Mouse (Mus musculus) mouse embryonic stem cell (cell line): Measurements from ENCODE around the gene Slamf6.
"Not testable (repeated sequence)": the region's sequence is repeated elsewhere in the genome, so short reads cannot be mapped to it uniquely, and the experiment has no call there.

Source experiments
- in situ Hi-C, 2 experiments: fragments of 300-500 bp; cut with MboI; formaldehyde crosslinking; loops; 1 replicate in 1 of 2; 3 replicates in 1 of 2; pipeline ENCODE4 v1.14.3; 2019 to 2020; ENCODE audit warnings: low sequenced_read_pairs in 2 of 2, low pct_unique_long_range_greater_than_20kb in 1 of 2, mixed read lengths in 1 of 2; ENCODE audit not compliant: unreplicated experiment in 1 of 2

The Slamf6 gene

DNA sequence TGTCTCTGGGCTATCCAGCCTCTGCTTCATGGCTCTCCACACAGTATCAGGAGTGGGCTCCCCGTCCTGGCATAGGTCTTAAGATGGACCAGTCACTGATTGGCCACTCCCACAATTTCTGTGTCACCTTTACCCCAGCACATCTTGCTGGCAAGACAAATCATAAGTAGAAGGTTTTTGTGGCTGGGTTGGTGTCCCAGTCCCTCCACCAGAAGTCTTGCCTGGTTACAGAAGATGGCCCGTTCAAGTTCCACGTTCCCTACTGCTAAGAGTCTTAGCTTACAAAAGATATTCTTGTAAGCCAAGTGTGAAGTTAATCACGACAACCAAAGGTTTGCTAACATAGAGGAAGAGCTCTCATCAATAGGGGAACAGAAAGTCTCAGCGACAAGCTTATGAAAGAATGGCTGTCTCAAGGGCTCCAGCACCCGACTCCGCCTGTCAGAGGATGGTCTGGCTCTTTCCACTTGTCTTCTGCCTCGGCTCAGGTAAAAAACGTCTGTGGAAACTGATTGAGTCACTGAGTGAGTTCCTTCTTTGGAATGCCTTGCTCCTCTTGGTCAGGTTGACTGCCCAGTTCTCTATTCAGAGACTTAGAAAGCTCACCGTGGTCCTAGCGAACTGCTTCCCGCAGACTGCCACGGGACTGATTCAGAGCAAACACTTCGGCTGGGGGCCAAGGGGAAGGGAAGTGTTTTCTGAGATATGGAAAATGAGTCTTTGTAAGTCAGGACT, at the start of gene Slamf6:
Slamf6 (plus strand) TSS at position 211 of the 735 bp plus-strand sequence.
- in situ Hi-C loops, result no loop called here

GRCm38 (mm10) chr1:171886989-171887388, 30.3 kb upstream of the Slamf6 start:
- in situ Hi-C loops, result no loop called here

GRCm38 (mm10) chr1:171895364-171895763, 22.0 kb upstream of the Slamf6 start, which contains the start of gene Gm10521:
Gene Gm10521 (plus strand): TSS chr1:171895664.
- in situ Hi-C loops, result not testable (repeated sequence)

DNA sequence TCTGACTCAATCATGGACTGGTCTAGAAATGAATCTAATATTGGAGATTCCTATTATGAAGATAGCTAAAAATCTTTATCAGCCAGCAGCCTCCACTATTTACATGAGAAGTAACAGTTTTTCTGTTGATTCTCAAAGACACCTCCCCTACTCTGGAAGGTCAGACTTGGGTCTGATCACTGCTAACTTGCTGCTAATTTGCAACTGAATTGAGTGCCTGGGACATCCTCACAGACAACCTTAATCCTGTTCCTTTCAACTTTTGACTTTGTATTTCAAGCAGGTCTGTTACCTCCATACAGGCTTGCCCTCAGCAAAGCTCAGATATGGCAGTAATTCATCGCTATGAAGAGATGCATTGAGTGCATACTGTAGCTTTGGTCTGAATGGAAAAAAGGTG, 13.3 kb upstream of the Slamf6 start:
- in situ Hi-C loops, result no loop called here

DNA sequence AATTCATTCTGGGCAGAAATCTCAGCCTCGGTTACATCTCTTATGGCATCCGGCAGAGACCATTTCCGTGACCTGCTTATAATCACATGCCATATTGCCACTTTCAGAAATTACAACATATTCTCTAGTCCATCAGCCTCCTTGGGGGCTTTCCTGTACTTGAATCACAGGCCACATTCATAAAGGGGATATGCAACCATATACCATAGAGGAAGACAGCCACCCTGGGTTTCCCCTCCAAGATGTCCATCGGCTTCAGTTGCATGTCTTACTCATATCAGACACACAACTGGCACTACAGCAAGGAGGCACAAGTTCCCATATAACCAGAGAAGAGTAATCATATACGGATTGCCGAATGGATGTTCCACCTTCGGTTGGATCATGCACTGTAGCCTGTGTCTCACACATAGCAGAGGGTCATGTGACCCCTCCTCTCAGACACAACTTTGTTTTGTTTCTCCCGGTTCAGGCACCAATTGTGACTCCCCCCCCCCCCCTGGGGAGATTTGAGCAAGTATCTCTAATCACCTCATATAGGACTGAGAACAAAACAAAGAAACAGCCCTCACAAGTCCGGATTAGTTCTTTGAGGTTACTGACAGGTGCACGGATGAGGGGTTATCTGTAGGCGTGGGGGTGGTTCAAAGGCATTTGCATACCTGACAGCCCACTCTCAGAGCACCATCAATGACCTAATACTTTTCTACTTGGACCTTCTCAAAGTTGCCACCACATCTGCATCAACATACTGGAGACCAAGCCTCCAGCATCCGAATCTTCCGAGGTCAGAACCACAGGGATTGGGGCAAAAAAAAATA, 1.5 kb upstream of the Slamf6 start:
- in situ Hi-C loops, result no loop called here

GRCm38 (mm10) chr1:171918136-171918920, 1.0 kb downstream of the Slamf6 start:
- in situ Hi-C loops, result no loop called here

DNA sequence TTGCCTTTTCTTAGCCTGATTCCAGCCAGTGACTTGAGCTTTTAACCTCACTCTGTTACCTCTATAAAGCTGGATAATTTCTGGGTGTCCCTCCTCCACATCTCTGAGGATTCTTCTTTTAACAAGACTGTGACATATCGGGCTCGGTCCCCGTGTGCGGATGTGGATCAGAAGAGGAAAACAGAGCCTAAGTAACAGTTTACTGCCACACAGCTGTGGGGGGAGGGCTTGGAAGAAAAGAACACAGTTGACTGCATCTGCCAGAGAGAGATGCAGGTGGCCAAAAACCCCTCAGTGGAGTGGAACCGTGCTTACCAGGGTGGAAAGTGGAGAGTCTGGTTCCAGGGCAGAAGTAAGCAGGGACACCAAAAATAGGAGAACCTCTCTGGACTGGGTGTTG, 1.9 kb downstream of the Slamf6 start:
- in situ Hi-C loops, result no loop called here

GRCm38 (mm10) chr1:171919901-171920510, 2.7 kb downstream of the Slamf6 start:
- in situ Hi-C loops, result no loop called here

DNA sequence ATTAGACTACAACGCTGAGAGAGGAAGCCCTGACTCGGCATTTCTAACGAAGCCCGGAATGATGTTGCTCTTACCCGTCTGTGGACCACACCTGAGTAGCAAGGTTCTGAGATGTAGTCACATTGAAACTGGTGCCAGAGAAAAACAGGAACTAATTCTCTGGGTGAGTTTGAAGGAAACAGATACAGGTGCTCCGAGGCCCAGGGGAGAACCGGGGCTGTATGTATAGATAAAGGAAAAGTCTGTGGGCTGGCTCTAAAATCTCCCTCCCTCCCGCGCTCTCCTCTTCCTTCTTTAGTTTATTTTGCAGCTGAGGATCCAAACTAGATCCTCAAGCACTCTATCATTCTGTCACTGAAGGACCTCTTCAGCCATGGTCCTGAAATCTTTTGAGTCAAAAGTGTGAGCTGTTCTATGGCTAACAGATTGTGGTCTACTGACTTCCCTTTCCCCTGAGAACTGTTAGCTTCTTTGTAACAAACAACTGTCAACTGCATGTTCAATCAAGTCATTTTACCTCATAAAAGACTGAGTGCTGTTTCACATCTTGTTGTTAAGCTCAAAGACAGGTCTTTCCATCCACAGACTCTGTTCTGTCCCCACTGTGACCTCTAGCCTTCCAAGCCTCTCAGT, 3.8 kb downstream of the Slamf6 start:
- in situ Hi-C loops, result no loop called here

- in situ Hi-C loops, result no loop called here
These were observed 4.3 kb downstream of the Slamf6 start for GRCm38 (mm10) chr1:171921641-171922040.

- in situ Hi-C loops, result no loop called here
These were observed 5.5 kb downstream of the Slamf6 start for GRCm38 (mm10) chr1:171922844-171923243.

DNA sequence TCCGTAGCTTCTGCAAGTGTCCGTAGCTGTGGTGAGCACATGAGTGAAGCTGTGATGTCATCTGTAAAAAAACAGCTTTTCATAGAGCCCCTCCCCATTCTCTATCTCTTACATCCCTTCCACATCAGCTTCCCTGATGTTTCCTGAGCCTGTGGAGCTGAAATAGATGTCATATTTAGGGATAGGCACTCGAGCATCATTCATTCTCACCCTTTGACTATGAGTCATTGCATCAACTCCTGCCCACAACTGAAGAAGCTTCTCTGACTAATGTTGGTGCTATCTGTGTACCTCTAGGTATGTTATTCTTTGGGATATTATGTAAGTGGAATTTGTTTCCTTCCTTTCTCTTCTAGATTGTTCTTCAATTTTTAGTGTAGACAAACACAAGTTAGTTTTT, 7.6 kb downstream of the Slamf6 start:
- in situ Hi-C loops, result no loop called here

- in situ Hi-C loops, result no loop called here
These were observed 16.5 kb downstream of the Slamf6 start for GRCm38 (mm10) chr1:171933851-171934250.

DNA sequence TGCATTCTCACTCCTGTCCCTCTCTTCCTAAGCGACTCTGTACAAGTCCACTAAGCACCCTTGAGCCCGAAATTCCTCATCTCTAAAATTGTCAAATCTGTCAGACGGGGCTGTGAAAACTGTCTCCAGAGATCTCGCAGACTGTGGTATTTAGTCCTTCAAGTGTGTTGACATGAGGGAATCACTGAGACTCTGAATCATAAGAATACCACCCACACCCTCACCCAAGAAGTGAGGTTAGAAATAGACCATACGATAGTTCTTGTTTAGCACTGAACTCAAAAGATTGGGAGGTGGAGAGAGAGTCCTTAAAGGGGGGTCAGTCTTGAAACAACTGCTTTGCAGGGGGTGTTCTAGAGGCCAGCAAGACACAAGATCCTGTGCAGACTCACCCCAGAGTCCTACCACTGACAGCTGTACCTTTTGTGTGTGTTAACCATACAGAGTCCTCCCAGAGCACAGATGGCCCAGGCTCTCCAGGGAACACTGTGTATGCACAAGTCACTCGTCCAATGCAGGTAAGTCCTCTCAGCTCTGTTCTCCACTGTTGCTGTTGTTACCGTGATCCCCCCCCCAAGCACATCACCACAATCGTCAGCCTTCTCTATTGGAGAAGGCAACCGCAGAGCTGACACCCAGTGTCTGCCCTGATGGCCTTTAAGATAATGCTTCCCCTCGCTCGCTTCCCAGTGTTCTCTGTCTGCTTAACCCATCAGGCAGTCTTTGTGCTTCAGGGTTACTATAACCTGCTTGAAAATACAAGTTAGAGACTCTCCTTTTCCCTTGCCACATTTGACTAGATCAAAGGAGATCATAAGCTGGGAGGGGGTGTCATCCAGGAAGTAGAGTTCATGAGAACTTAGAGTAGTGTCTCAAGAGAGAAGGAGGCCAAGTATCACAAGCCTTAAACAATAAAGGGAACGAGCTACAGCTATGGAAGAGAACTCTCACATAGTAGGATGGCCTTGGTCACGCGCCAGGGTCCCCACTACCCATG, 21.9 kb downstream of the Slamf6 start:
- in situ Hi-C loops, result no loop called here

- in situ Hi-C loops, result no loop called here
These were observed 23.3 kb downstream of the Slamf6 start for GRCm38 (mm10) chr1:171940626-171941025.

DNA sequence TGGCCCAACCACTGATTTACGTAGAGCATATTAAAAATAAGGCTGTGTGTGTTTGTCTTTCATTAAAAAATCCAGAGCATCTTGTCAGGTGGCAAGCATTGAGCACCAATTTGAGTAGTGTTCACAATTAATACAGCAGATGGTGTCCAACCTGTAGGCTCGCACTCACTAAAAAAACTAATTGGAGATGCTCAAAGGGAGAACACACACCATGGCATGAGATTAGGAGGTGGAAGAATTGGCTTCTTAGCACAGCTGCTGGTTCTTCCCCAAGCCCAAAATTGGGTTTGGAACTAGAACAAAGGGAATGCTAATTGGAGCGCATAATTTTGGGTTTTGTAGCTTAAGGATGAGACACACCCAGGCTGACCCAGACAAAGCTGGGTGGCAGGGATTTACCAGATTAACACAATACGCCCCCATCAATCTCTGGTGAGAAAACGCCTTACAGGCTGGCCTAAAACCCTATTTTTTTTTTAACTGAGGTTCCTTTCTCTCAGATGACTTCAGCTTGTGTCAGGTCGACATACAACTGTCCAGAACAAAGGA, 29.2 kb downstream of the Slamf6 start:
- in situ Hi-C loops, result no loop called here
